Mouse (Mus musculus): Measurements from ENCODE around the gene Ints7. TPM values are rescaled to one million over a fixed set of nuclear protein-coding genes. Genes with fewer than 3 reads are reported as not detected.

Gene Ints7
- total RNA-seq, 4 experiments from 2014 or later: 9.7 to 11.2 (median 10.8) TPM

Other genes starting within 250 kb of the Ints7 start
- gene Tmem206, start 249.7 kb upstream of the Ints7 start, total RNA-seq (2022): 1 to 10 TPM; 2.6 to 4.2 (median 3.0) TPM
- 10 to 100 TPM; 94.2 to 98.9 (median 97.9) TPM for gene Ppp2r5a, start 172.4 kb upstream of the Ints7 start, total RNA-seq (2022)
- under 1 TPM; 0.06 to 0.34 (median 0.20) TPM for gene Dtl, start 92 bp upstream of the Ints7 start, total RNA-seq (2022)
- 100 to 1,000 TPM; 105 to 121 (median 111) TPM for gene Lpgat1, start 142.2 kb downstream of the Ints7 start, total RNA-seq (2022)
- under 1 TPM in 3 of 4 experiments, not detected in 1; 0.11 to 0.52 (median 0.31) TPM for gene Nek2, start 245.8 kb downstream of the Ints7 start, total RNA-seq (2022)

Measured in heart, adult 8-10 months (tissue).